Mouse (Mus musculus) heart, adult 2 months (tissue): ENCODE measurements at regions not wholly inside any gene's neighbourhood (a gene's known extent, or its start where the extent isn't known, plus 50 kb on each side); places are given as distances from the start of the nearest gene placed in this dataset.

Experiments used
- EP300 ChIP-seq: fragments of 200-500 bp; IDR thresholded peaks from 2 replicates; pipeline ENCODE4 v1.6.1; 2011; ENCODE audit warnings: low read depth, low read length, control low read depth; ENCODE audit not compliant: insufficient read depth
- POLR2A ChIP-seq: fragments of 200-500 bp; IDR thresholded peaks from 2 replicates; pipeline ENCODE4 v1.6.1; 2011; ENCODE audit warnings: mild to moderate bottlenecking, low read depth, low read length, control low read depth; ENCODE audit not compliant: insufficient read depth

DNA sequence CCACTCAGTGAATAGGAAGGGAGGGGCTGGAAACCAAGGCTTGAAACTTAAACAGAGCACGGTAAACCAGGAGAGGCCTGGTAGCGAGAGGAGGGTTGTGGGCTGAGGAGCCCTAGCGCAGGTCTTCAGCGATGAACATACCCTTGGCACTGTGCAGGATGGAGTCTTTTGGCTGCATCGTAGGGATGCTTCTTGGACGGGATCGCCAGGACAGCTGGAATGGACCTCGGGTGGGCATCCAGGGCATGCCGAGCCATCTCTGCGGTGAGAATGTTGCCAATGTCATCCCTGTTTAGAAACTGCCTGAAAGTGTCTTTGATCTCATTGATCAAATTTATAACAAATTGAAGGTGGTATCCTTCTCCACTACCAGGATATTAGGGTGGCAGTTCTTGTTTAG is 192.2 kb upstream of the Usp25 start:
- TF ChIP-seq EP300 (no peak), POLR2A (no peak)
